Mouse (Mus musculus): ENCODE data around the gene Ect2l.

- no peak for TF ChIP-seq POLR2A (IDR thresholded peaks at IDR 0.05; ENCODE audit: low read depth, low read length)
- no peak for TF ChIP-seq CTCF (conservative IDR thresholded peaks at IDR 0.05; ENCODE audit: insufficient read depth, insufficient read length, low read depth, low read length)
Measured at GRCm38 (mm10) chr10:18202401-18202800, 8.3 kb downstream of the Ect2l start.

Measured in kidney, adult 2 months (tissue).